Mouse (Mus musculus) urinary bladder, postnatal 14 days (tissue): ENCODE measurements around the gene Pcsk6.

Experiments used
- DNase-seq: peaks from one replicate; pipeline ENCODE4 v3.0.0; 2021; ENCODE audit warnings: low spot score

Gene Pcsk6

DNA sequence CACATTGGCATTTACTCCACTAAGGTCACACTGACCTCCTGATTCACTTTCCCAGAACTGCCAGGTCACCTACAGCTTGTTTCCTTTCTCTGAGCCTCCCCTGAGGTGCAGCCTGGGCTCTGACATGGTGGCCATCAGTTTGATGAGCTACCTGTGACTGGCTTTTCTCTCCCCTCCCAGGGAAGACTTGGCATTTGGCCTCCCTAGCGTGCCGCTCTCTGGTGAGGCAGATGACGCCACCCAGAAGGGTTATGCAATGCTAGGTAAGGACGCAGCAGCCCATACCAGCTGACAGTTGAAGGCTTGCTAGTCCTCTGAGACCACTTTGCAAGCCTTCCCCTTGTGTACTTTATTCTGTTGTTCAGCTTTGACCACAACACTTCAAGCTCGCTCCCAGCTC is 141.9 kb downstream of the Pcsk6 start:
- DNase-seq, result no peak

- no peak for DNase-seq
Measured at GRCm38 (mm10) chr7:66003865-66004638, 142.5 kb downstream of the Pcsk6 start.

DNA sequence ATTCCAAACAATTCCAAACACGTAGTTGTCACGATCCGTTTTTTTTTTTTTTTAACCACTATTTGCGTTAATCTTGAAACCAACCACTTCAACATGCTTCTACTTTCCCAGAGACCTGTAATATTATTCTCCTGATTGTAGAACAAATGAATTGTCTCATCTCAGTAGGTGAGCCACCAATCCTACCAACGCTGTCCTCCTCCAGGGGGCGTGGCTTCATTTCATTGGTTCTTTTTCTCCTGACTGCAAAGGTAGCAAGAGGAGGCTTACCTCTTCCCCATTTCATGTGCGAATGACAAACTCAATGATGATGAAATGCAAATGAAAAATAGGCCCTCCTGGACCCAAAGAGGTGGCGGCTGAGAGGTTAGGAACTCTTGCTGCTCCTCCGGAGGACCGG is 143.5 kb downstream of the Pcsk6 start:
- DNase-seq, result no peak

GRCm38 (mm10) chr7:66008161-66008891 is 146.8 kb downstream of the Pcsk6 start:
- DNase-seq, result no peak

- DNase-seq, result no peak
Measured at GRCm38 (mm10) chr7:66008892-66009273, 147.3 kb downstream of the Pcsk6 start.

GRCm38 (mm10) chr7:66010518-66010917 is 149.0 kb downstream of the Pcsk6 start:
- no peak for DNase-seq

- DNase-seq, result no peak
Measured at GRCm38 (mm10) chr7:66027747-66028146, 166.2 kb downstream of the Pcsk6 start.

DNA sequence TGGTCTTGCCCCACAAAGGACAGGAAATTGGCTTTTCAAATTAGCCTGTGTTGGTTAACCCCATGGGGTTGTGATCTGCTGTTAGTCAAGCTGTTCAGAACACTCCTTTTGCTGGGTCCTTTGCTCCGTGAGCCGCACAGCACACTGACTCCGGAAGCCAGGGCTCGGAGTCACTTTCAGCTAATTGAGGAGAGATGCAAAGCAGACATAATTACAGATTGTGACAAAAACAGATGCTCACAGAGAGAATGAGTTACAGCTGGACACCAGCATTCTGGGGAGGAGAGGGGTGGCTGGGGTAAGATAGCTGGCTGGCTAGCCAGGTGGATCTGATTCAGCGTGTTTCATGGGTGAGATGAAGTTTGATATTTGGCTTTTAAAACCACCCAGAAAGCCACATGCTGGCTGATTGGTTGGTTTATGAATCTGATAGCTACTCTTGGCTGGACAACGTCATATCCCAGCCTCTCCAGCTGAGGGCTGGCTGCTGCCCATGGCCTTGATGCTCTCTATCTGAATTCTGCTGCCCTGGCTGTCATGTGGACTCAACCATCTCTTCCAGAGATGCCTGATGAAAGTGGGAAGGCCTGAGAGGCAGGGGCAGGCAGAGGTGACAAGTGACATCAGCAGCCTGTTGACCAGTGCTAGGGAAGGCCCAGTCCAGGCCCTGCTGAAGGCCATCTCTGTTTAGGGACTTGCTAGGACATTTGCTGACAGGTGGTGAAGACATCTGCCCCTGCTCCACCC is 167.4 kb downstream of the Pcsk6 start:
- DNase-seq, result no peak

- no peak for DNase-seq
Measured at GRCm38 (mm10) chr7:66036809-66037208, 175.3 kb downstream of the Pcsk6 start.

GRCm38 (mm10) chr7:66038261-66038660 is 176.7 kb downstream of the Pcsk6 start:
- no peak for DNase-seq

DNA sequence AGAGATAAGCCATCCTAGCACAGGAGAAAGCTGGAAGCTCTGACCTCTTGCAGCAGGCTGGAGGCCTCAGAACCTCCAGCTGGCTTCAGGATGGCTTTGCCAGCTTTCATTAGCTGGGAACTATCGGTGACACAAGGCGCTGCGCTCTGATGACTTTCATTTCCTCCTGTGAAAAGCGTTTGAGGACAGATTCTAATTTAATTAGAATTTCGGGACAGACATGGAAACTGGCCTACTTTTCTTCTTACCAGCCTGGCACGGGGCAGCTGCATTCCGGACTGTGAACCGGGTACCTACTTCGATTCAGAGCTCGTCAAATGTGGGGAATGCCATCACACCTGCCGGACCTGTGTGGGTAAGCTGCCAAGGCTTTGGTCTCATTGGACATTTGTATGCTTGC is 177.2 kb downstream of the Pcsk6 start:
- DNase-seq, result no peak

DNA sequence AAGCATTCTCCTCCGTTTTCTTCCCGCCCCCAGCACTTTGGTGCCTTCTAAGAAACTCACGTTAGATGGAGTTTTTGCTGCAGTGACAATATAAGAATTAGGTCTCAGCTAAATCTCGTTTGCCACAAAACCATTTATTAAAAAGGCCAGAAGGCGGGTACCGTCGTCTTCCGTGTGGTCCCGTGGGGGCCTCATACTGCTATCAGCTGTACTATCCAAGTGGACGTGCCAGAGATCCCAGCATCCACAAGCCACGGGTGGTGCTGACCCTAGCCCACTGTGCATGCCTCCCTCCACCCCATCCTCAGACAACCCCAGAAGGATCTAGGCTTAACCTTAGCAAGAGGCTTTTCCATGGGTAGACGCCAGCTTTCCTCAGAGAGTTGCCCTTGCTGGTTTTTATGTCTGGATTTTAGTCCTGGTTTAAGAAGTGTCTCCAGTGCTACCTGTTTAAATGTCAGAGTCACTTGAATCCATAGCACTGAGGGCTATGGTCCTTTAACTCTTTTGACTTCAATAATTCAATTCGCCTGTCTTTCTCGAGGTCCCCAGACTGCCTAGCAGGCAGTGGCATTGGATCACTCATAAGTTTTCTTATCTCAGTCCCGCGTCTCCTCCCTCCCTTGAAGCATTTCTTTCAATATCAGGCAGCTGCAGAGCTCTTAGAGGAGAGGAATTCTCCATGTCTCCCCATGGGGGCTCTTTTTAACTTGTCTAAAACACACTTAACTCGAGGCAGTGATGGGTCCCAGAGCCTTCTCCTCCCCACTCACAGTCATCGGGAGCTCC is 178.7 kb downstream of the Pcsk6 start:
- no peak for DNase-seq

GRCm38 (mm10) chr7:66043552-66044459 is 182.3 kb downstream of the Pcsk6 start, which contains the start of gene Gm45213:
Gm45213 (plus strand) TSS chr7:66043602.
- DNase-seq, result no peak

- no peak for DNase-seq
Measured at GRCm38 (mm10) chr7:66044617-66045016, 183.1 kb downstream of the Pcsk6 start.

GRCm38 (mm10) chr7:66046921-66047918 is 185.7 kb downstream of the Pcsk6 start:
- no peak for DNase-seq

DNA sequence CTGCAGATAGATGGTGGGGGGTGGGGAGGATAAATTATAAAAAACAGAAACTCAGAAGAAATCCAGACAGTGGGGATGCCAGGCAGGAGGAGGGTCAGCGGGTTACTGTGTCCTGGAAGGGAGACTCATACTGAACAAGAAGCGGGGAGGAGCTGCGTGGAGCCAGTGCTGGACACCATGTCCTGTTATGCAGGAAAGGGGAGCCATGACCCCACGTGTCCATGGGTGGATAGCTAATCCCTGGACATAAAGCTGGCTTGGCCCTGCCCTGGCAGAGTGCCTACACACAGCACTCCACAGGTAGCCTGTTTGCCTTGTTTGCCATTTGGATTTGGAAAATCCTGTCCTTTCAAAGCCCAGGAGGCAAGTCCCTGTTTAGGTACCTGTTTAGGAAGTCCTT is 186.4 kb downstream of the Pcsk6 start:
- DNase-seq, result no peak

DNA sequence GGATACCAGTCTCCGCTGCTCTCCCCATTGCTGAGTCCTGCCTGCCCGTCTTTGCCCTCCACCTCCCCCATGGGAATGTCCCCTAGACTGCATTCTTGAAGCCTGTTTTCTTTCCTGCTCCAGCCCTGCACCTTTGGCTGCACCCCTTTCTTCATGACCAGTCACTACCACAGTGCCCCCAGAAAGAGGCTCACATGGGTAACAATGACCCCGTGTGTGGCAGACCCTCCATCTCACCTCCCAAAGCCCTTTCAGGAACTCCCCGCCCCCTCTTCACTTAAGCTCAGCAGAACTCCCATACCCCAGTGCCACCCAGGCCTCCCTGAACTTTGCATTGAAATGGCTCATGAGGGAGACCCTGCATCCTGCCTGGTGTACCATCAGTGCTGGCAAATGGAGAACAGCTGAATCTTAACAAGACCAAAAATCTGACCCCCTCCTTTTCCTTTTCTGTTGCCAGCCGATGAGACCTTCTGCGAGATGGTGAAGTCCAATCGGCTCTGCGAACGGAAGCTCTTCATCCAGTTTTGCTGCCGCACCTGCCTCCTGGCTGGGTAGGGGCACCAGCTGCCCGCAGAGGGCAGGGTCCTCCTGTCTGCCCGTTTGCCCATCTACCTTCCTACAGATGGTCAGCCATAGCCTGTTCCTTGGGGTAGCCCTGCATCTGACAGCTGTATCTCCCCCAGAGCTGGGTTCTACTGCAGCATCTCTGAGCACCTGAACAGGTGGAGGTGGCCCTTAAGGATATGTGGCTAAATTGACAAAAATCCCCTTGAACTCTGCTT is 187.1 kb downstream of the Pcsk6 start:
- no peak for DNase-seq

- no peak for DNase-seq
Measured at GRCm38 (mm10) chr7:66053946-66054483, 192.5 kb downstream of the Pcsk6 start.
